Mouse (Mus musculus) ZHBTc4 (cell line): Measurements from ENCODE around the gene Wnk2.
"Not testable (repeated sequence)": the region's sequence is repeated elsewhere in the genome, so short reads cannot be mapped to it uniquely, and the experiment has no call there.

Experiments
- DNase-seq: peaks from one replicate; pipeline ENCODE4 v3.0.0-alpha.2; 2011; ENCODE audit warnings: low read depth, low spot score

The Wnk2 gene

DNA sequence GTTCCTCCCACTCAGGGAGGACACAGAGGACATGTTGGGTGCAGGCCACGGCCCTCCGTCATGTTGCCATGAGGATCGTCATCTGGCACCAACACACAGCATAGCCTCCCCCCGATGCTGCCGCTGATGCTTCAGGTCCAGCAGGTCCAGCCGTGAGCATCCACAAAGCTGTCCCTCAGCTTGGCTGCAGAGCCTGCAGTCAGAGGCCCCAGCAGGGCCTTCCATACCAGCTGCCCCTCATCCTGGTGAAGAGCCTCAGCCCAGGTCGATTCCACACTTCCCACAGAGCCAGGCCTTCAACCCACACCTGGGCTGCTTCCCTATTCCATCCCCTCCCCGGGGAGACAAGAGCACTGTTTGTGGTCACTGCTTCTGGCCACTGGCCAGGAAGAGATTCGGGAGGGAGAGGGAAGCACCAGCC, 54.3 kb downstream of the Wnk2 start:
- no peak for DNase-seq

DNA sequence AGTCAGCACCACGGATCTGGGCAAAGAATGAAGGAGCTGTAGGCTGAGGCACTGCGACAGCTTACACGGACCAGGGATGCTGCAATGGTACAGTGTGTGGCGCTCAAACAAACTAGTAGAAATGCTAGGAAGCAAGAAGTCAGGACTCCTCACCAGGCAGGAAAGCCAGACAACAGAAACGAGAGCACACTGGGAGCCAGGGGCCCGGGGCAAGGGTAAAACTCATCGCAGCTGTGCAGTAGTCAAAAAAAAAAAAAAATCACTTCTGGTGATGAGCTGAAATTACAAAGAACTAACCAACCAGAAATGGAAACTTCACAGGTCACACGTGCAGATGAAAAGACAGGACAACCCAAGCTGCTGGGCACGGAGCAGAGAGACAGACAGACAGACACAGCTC, 55.2 kb downstream of the Wnk2 start:
- DNase-seq = no peak

DNA sequence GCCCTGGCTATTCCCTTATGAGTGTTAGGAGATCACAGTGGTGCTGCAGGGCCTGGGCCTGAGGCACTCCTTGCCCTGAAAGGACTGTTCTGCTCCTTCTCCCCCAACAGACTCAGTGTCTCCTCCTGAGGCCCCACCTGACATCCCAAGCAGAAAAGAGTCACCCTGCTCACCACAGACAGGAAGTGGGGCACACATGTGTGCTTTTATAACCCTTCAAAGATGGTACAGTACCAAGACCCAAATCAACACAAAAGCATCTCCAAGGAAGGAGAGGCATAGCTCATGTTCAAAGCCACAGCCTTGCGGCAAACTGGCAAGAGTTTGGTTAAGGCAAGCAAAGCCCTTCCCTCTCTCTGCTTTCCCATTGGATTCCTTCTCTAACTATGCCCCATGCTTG, 57.6 kb downstream of the Wnk2 start:
- DNase-seq = no peak

DNA sequence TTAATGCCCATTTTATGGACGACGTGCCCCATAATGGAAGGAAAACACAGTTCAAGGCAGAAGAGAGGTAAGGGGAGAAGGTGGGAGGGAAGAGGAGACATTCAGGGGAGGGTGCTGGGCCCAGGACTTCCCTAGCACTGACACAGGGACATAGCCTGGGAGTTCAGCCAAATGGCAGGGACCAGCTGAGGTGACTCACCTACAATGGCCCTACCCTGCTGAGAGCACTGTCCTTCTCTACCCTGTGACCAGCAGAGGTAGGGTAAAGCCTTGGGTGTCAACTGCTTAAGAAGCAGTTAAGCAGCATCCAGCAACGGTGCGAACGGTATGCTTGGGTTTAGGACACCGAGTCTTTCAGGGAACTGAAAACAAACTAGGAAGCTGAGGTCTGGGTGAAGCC, 58.9 kb downstream of the Wnk2 start:
- no peak for DNase-seq

DNA sequence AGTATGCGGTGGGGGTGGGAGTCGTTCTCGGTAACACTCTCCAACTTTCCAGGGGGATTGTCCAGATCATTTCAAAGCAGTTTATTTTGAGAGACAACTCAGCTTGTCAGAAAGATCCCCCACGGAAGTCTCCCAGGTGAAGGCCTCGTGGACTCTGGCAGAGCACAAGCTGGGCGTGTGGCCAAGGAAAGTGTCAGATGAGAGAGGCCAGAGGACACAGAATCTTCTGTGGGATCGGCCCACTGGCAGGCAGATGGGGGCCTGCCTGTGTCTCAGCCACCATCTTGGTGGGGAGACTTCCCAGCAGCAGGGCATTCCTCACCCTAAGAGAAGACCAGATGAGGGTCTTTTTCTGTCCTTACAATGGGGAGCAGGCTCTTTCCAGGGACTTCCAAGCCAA, 60.4 kb downstream of the Wnk2 start:
- no peak for DNase-seq

DNA sequence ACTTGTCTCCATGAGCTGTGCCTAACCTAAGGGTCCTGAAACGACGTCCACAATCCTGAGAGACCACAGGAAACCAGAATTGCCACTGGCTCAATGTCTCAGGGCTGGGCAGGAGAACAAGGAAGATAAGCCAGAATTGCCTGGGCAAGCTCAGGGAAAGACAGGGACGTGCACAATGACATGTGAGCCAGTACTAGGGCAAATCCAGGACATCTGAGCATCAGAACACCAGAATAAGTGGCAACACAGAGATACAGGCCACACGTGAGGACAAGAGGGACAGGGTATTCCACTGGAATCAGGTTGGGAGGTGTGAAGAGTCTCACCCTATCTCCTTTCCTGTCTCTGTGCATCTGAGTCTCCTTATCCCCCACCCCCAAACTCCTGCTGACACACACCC, 61.4 kb downstream of the Wnk2 start:
- no peak for DNase-seq

DNA sequence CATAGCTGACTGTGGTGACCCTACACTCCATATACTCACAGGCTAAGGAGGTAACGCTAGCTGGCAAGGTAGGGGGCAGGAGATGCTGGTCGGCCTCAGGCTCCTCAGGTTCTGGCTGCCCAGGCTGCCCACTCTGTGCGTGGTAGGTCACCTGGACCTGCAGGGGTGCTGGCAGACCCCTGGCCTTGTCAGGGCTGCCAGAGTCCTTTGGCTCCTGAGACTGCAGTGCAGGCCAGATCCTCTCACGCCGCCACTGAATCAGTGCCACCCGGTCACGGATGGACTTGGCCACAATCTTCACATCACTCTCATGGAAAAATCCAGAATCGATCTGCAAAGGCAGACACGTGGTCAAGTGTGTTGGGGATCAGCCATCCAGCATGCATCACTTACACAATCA, 62.6 kb downstream of the Wnk2 start:
- no peak for DNase-seq

DNA sequence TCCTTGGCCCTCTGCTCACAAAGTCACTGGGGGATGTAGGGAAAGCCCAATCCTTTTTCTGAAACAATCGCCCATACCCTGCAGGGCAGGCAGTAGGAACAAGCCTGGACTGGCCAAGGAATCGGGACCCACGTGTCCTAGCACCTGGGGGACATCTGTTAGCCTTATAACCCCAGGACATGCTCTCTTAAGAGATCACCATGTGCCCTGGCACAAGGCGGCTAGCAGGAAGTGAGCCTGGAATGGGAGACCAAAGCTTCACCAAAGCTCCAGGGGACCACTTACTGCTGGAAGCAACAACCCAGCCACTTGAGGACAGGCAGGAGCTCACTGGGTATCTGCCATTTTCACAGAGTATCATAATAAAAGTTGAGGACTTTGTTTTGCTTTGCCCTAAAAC, 63.0 kb downstream of the Wnk2 start:
- no peak for DNase-seq

DNA sequence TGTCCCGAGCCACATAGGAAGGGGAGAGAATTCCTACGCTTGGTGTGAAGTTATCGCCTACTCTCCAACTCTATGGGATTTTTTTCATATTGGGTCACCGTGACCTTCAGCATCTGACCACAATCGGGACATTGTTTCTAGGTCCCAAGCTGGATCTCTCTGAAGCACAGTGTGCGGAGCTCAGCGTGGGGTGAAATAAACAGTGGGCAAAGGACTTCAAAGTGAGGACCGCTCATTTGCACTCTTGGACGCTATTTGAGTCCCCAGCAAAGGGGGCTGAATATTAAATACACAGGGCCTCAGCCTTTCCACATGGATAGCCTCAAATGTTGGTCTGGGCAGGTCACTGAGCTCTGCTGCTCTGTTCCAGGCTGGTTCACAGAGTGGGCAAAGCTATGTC, 63.9 kb downstream of the Wnk2 start:
- no peak for DNase-seq

DNA sequence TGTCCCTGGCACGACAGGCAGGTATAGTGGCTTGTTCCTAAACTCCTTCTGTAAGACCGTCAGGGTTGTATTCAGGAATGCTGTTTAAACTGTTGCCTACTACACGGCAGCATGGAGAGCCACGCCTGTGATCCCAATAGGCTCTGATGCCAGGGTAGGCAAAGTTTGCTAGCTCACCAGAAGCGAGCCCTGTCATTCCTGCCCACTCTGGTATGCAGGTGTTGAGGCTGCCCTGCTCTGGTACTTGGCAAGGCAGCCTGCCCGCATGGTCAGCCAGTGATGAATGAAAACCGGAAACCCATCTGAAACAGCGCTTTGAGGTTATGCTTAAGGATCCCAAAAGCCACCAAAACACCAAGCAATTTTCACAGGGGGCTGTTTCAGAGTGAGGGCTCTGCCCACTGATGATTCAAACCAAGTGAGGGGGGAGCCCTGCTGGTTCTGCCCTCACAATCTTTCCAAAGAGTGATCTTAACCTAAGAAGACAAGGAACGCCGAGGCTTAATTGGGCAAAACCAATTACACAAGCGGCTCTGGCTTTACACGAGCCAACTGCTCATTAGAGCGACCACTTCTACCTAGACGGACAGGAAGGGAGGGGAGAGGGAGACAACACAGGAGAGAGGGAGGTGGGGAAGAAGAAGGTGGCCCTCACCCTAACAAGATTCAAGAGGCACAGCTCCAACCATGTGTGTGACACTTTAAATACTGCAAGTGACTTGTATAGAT, 65.5 kb downstream of the Wnk2 start:
- DNase-seq = no peak

DNA sequence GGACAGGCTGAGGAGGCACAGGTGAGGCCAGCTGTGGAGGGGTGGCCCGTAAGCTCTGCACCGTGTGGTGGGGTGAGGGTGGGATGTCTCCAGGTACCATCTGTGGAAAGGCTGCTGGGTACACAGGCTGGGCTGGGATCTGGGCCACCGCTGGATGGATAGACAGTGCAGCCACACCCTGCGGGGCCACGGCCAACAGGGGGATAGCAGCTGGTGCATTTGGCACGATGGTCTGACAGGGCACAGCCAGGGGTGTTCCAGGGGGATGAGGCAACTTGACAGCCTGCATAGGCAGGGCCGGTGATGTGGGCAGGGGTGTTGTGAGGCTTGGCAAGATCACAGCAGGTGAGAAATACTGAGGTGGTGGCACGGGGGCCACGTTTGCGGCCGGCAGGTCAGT, 71.6 kb downstream of the Wnk2 start:
- DNase-seq = no peak

DNA sequence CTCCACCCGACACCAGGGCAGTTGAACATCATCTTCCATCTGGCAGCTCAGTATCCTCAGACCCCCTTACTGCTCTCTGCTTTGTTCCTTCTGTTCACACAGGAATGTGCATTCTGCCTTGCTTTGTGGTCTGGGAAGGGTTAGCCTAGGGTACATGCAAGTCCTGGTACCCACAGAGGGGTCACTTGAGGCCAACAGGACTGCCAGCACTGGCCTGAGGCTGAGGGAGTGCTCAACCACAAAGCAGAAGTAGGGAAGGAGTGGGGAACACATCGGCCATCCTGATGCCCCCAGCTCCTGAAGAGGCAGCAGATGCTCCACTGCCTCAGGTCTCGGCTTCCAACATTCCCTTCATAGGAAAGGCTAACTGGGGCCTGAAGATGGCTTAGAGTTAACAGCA, 72.4 kb downstream of the Wnk2 start:
- no peak for DNase-seq

DNA sequence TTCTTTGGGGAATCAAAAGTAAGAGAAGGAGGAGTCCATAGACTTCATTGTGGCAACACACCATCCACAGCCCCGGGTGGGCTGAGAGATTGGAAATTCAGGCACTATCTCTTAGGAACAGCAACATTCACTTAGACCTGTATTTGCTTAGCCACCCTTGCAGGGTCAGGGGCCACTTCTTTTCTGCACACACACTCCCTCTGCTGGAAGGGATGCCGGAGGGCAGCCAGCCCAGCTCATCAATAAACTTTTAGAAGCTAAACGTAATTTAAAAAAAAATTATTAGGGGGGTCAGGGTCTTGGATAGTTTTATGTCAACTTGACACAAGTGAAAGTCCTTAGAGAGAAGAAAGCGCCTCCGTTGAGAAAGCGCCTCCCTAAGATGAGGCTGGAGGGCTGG, 74.5 kb downstream of the Wnk2 start:
- no peak for DNase-seq

DNA sequence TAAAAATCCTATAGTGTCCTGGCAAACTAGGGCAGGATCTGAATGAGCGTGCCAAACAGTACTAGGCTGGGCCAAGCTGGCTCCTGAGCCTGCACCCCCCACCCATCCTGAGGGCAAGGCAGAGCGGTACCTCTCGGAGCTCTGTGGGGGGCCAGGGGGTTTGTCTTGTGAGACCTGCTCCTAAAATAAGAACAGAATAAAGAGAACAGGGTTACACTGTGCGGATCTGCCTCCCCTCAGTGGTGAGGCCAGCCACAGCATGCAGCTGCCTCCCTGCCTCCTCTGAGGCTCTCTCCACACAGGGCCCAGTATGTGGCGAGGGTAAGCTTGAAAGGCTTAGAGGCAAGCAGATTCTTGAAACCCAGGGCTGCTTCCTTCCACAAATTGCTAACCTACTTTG, 76.0 kb downstream of the Wnk2 start:
- DNase-seq = no peak

DNA sequence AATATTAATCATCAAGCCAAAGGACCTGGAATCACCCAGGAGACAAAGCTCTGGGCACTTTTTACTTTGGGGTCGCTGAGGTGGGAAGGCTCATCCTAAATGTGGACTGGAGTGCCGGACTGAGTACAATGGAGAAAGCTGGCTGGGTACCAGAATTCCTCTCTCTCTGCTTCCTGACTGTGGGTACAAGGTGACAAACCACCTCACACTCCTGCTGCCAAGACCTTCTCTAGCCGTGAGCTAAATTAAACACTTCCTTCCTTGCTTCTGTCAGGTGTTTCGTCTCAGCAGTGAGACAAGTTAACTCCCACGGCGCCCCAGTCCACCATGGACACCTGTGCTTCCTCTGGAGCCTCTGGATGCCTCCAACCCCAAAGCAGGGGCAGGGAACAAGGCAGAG, 77.8 kb downstream of the Wnk2 start:
- no peak for DNase-seq

DNA sequence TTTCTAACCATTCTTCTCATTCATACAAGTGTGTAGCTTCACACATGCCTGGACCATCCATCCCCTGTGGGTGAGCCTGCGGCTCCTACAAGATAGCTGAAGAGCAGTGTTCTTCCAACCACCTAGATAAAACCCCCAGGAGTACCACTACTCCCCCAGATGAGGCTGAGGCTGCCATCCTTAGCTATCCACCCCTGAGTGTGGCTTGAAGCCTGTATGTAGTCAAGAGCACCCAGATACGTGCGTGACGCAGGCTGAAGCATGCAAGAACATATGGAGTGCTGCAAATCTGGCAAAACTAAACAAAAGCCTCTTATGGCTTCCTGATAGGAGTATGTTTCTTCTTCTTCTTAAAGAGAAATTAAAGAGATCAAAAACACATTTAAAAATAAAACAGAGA, 78.4 kb downstream of the Wnk2 start:
- no peak for DNase-seq

DNA sequence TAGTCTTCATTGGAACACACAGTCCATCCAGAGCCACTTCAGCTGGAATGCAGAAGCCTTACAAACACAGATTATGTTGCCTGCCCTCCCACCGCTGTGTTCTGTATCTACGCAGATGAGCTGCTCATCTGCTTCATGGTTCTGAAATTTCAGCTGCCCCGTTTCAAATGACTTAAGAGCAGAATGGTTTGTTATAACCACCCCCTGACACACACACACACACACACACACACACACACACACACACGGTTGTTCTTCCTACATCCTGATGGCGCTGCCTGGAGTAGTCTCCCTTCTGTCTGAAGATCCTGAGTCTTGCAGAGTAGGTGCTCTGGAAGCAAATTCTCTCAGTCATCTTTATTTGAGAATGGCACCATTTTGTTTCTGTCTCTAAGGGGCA, 83.6 kb downstream of the Wnk2 start:
- no peak for DNase-seq

DNA sequence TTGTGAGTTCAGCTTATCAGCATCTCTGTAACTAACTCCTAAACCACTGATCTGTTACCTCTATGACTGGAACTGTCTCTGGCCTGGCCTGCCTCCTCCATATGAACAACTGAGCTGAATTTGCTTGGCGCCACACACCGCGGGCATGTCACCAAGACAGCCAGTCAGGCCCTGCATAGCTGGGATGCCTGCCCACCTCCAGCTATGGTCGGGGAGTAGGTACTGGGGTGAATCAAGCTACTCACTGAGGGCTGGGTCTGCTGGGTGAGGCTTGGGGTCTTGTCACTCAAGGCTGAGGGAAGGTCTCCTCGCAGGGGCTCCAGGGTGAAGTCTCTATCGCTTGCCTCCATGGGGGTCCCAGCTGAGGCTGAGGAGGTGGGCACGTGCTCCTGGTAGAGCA, 87.4 kb downstream of the Wnk2 start:
- DNase-seq = no peak

DNA sequence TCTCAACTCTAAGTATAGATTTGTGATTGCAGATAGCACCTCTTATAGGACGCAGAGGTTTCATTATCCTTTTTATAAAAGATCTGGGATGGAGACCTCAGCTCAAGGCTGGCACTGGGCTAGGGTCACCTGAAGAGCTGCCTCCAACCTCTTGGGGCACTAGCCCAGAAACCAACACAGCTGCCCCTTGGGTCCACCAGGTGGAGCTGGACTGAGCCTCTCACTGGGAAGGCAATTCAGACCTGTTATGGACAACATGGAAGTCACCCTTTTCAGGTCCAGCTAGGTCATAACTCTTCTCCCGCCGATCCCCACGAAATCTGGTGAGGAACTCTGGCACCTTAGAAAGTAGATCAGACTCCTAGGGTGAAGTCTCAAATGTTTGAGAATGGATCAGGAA, 89.3 kb downstream of the Wnk2 start:
- no peak for DNase-seq

DNA sequence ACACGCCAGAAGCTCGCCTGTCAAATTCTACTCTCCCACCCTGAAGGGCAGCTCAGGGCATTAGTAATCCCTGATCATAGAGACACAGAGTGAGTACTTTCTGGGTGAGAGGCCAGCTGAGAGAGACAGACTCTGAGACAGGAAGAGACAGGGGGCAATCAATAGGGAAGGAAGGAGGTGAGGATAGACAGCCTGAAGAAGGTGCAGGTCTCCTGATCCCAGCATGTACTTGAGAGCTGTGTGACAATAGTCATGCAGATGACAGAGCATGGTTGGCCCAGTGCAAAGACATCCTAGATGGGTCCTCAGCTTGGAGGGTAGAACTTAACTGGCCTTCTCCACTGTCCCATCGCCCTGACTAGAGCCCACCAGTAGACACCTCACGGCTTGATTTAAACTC, 91.5 kb downstream of the Wnk2 start:
- DNase-seq = no peak

DNA sequence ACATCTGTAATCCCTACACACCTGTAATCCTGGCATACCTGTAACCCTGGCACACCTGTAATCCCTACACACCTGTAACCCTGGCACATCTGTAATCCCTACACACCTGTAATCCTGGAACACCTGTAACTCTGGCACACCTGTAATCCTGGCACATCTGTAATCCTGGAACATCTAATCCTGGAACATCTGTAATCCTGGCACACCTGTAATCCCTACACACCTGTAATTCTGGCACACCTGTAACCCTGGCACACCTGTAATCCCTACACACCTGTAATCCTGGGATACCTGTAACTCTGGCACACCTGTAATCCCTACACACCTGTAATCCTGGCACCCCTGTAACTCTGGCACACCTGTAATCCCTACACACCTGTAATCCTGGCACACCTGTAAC, 93.1 kb downstream of the Wnk2 start:
- DNase-seq = not testable (repeated sequence)

DNA sequence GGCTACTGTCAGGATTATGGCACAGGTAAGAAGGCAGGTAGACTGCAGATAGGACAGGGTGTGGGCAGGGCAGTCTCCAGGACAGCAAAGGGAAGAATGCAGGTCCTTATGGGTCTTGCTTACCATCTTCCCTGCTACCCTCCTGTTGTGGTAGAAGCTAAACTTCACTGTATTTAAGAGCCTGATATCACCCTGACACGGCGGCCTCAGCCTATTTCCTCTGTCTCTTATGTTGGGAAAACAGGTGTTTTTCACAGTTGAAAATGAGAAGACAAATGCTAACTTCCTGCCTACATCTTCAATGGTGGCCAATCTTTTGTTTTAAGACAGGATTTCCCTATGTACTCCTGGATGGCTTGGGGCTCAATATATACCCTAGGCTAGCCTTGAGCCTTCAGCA, 94.5 kb downstream of the Wnk2 start:
- peak; percentile 16 for DNase-seq

DNA sequence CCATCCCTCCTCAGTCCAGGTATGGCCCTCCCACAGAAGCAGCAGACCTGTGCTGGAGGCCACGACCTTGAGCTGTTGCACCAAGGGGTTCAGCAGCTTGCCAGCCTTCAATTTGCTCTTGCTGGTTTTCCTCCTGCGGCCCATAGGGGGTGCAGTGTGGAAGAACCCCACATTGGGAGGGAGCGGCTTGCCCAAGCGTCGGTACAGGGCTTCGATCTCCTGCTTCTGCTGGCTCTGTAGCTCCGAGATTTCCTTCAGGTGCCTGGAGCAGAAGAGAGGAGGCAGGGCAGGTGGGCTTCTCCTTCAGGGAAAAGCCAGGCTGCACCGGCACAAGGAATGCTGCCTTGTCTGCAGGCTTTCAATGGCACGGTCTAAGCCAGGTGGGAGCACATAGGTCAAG, 95.3 kb downstream of the Wnk2 start:
- DNase-seq = peak; percentile 28

DNA sequence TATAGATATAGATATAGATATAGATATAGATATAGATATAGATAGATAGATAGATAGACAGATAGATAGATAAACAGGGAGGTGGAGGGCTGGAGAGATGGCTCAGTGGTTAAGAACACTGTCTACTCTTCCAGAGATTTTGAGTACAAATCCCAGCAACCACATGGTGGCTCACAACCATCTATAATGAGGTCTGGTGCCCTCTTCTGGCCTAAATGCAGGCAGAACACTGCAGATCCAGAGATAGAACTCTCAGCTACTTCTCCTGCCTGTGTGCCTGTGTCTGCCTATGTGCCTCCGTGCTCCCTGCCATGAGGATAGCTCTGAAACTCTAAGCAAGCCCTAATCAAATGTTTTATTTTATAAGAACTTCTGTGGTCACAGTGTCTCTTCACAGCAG, 100.4 kb downstream of the Wnk2 start:
- DNase-seq = peak; percentile 31
